Mouse (Mus musculus) embryo, embryonic 10.5 days (tissue): ENCODE measurements around the gene Peli2.
A peak's percentile ranks its signal among the peaks of the same experiment; 100 is the strongest.
"Not testable (repeated sequence)": the region's sequence is repeated elsewhere in the genome, so short reads cannot be mapped to it uniquely, and the experiment has no call there.

ENCODE experiments used
- DNase-seq: peaks from one replicate; pipeline ENCODE4 v3.0.0-alpha.2; 2015; ENCODE audit warnings: low spot score

Peli2 gene

GRCm38 (mm10) chr14:48120752-48121528 is at the start of gene Peli2:
Gene Peli2, plus strand, starts transcription at chr14:48120823.
- peak; percentile 80 for DNase-seq

- no peak for DNase-seq
Observed at GRCm38 (mm10) chr14:48072104-48072503, 48.5 kb upstream of the Peli2 start.

- DNase-seq, result peak; percentile 93
Observed at GRCm38 (mm10) chr14:48073247-48074161, 47.1 kb upstream of the Peli2 start.

GRCm38 (mm10) chr14:48079574-48079973 is 41.0 kb upstream of the Peli2 start:
- DNase-seq, result not testable (repeated sequence)

GRCm38 (mm10) chr14:48083836-48084812 is 36.5 kb upstream of the Peli2 start:
- DNase-seq, result no peak

- DNase-seq, result peak; percentile 31
Observed at GRCm38 (mm10) chr14:48086682-48087297, 33.8 kb upstream of the Peli2 start.

GRCm38 (mm10) chr14:48087298-48087830 is 33.3 kb upstream of the Peli2 start:
- peak; percentile 46 for DNase-seq

GRCm38 (mm10) chr14:48090465-48090864 is 30.2 kb upstream of the Peli2 start:
- no peak for DNase-seq

GRCm38 (mm10) chr14:48091160-48091559 is 29.5 kb upstream of the Peli2 start:
- DNase-seq, result no peak

- no peak for DNase-seq
Observed at GRCm38 (mm10) chr14:48098253-48098652, 22.4 kb upstream of the Peli2 start.

- DNase-seq, result no peak
Observed at GRCm38 (mm10) chr14:48099354-48099753, 21.3 kb upstream of the Peli2 start.

- DNase-seq, result no peak
Observed at GRCm38 (mm10) chr14:48106453-48106852, 14.2 kb upstream of the Peli2 start.

- no peak for DNase-seq
Observed at GRCm38 (mm10) chr14:48117986-48118385, 2.6 kb upstream of the Peli2 start.

- DNase-seq, result peak; percentile 57
Observed at GRCm38 (mm10) chr14:48119012-48119647, 1.5 kb upstream of the Peli2 start.

GRCm38 (mm10) chr14:48119648-48120270 is 864 bp upstream of the Peli2 start:
- no peak for DNase-seq

GRCm38 (mm10) chr14:48120443-48120751 is 226 bp upstream of the Peli2 start:
- no peak for DNase-seq

- DNase-seq, result peak; percentile 72
Observed at GRCm38 (mm10) chr14:48121529-48122517, 1.2 kb downstream of the Peli2 start.

- no peak for DNase-seq
Observed at GRCm38 (mm10) chr14:48124011-48124410, 3.4 kb downstream of the Peli2 start.

- DNase-seq, result no peak
Observed at GRCm38 (mm10) chr14:48124816-48125215, 4.2 kb downstream of the Peli2 start.
